In the genomic region with DNA sequence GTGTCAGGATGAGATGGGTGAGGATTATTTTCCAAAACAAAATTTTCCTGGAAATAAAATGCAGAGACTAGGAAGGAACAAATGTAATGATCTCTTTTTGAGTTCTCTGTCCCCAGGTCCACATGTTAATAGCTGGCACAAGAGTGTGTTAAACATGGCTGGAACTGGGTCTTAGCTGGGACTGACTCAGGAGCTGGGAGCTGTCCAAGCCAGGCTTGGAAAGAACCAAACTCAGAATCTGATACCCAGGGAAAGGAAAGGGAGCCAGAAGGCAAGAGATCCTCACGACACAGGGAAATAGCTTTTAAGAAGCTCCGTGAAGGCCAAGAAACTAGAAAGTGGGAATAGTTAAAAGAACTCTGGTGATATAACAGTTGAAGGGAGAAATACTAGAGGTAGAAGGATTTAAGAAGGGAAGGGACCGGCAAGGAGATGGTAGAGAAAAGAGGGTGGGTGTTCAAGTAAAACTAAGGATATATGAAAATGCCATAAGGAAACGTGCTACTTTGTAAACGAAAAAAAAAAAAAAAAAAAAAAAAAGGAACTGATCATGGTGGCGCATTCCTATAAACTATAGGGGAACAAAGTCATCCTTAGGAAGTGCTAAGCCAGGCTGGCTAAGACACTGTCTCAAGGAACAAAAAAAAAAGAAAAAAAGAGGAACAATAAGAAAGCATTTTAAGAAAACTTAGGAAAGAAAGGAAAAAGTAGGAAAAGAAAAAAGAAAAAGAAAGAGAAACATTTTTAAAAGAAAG, we compare ENCODE assay signal across 8 mouse cellular contexts. TPM values are rescaled to one million over a fixed set of nuclear protein-coding genes. Genes with fewer than 3 reads are reported as not detected.
A peak's percentile ranks its signal among the peaks of the same experiment; 100 is the strongest.
DNase-seq lines count a peak whose midpoint lies in the region; ATAC-seq and TF ChIP-seq lines count a peak whose summit lies in the region.

No protein-coding gene starts in this region.

- no peaks in the 10 kb centered on the region for H3K27me3 ChIP-seq in G1E (ENCODE audit: insufficient read depth, low read length)
- H3K27me3 ChIP-seq in hindbrain, embryonic 16.5 days (replicated peaks; ENCODE audit: control insufficient read depth, insufficient read depth, low read length): no peaks in the 10 kb centered on the region
- H3K27me3 ChIP-seq in midbrain, embryonic 16.5 days (ENCODE audit: control insufficient read depth, insufficient read depth, low read depth, low read length): no peaks in the 10 kb centered on the region

- peak overlapping the region; percentile 81 for H3K4me2 ChIP-seq in hindbrain, embryonic 16.5 days (ENCODE audit: low read length)
- peak overlapping the region; percentile 100 for H3K4me2 ChIP-seq in midbrain, embryonic 16.5 days (ENCODE audit: low read length)

- H3K9ac ChIP-seq in hindbrain, embryonic 16.5 days (ENCODE audit: low read depth, low read length): no peak overlapping the region
- H3K9ac ChIP-seq in midbrain, embryonic 16.5 days (ENCODE audit: low read depth, low read length): no peak overlapping the region

- ATAC-seq in G1E (ENCODE audit: extremely low read depth, insufficient number of reproducible peaks, low FRiP score, poor library complexity, severe bottlenecking): 0 out of 2 replicates have a peak, but pooled peaks have one; percentile 4
- peak; percentile 23 for ATAC-seq in hindbrain, embryonic 16.5 days
- ATAC-seq in midbrain, embryonic 16.5 days: peak; percentile 37; the same call in 1 of the 2 replicates

- H3K36me3 ChIP-seq in G1E (replicated peaks): peaks cover 24% of the 10 kb centered on the region
- no peaks in the 10 kb centered on the region for H3K36me3 ChIP-seq in hindbrain, embryonic 16.5 days (ENCODE audit: control insufficient read depth, insufficient read depth, low read length)
- H3K36me3 ChIP-seq in midbrain, embryonic 16.5 days (ENCODE audit: control insufficient read depth, insufficient read depth, low read length): no peaks in the 10 kb centered on the region

- DNase-seq in cerebellum, adult 11-12 months: peak; percentile 14
- no peak for DNase-seq in cerebellum, adult 11 months
- DNase-seq in G1E (ENCODE audit: low spot score): no peak
- peak; percentile 61 for DNase-seq in gastrocnemius, adult 18-20 months (ENCODE audit: low spot score)
- no peak for DNase-seq in urinary bladder, adult 2 months (ENCODE audit: low spot score)
- DNase-seq in right cerebral cortex, postnatal 36 days (ENCODE audit: low spot score in 2 of 2): no peak

- TF ChIP-seq CTCF in G1E (IDR thresholded peaks at IDR 0.05; ENCODE audit: low read depth, low read length): no peak

- H3K4me3 ChIP-seq in G1E (ENCODE audit: low read depth, low read length): peak overlapping the region; percentile 89
- H3K4me3 ChIP-seq in hindbrain, embryonic 16.5 days (ENCODE audit: low read length): peak overlapping the region; percentile 75
- H3K4me3 ChIP-seq in midbrain, embryonic 16.5 days (ENCODE audit: low read depth, low read length): peak overlapping the region; percentile 77

- peaks cover 36% of the 10 kb centered on the region for H3K4me1 ChIP-seq in G1E (ENCODE audit: insufficient read depth, low read depth, low read length)
- H3K4me1 ChIP-seq in hindbrain, embryonic 16.5 days (ENCODE audit: control insufficient read depth, insufficient read depth, low read depth, low read length): peaks cover 12% of the 10 kb centered on the region
- H3K4me1 ChIP-seq in midbrain, embryonic 16.5 days (ENCODE audit: control insufficient read depth, insufficient read depth, low read length): peaks cover 16% of the 10 kb centered on the region

- H3K9me3 ChIP-seq in G1E (replicated peaks): no peaks in the 10 kb centered on the region
- H3K9me3 ChIP-seq in hindbrain, embryonic 16.5 days (ENCODE audit: control insufficient read depth, low read length): no peaks in the 10 kb centered on the region
- H3K9me3 ChIP-seq in midbrain, embryonic 16.5 days (replicated peaks; ENCODE audit: control insufficient read depth, low read length, poor library complexity, severe bottlenecking): no peaks in the 10 kb centered on the region

- WGBS in hindbrain, embryonic 16.5 days: 21% methylated on average over 6 of the region's 6 CpGs
- WGBS in midbrain, embryonic 16.5 days: 16% methylated on average over 6 of the region's 6 CpGs

- H3K27ac ChIP-seq in hindbrain, embryonic 16.5 days (ENCODE audit: low read depth, low read length): no peak overlapping the region
- H3K27ac ChIP-seq in midbrain, embryonic 16.5 days (ENCODE audit: low read length): no peak overlapping the region

RNA-seq across cellular contexts. Expression of a gene that starts 0.5 kb away (rescaled TPM):
- total RNA-seq in G1E (2014; fragmentation: Nextera tagmentation): 32.7 and 44.7 TPM in 2 replicates
- total RNA-seq in G1E (2017): 37.3 and 44.7 TPM in 2 replicates
- polyA plus RNA-seq in G1E (2012): 5.7 and 6.4 TPM in 2 replicates
- 1 to 10 TPM; 8.3 to 8.9 TPM for total RNA-seq in gastrocnemius, adult 18-20 months (2021)
- polyA plus RNA-seq in hindbrain, embryonic 16.5 days (2015; fragmentation: Nextera tagmentation; extraction: Ambion mirVana): 11.0 and 11.7 TPM in 2 replicates
- 11.9 and 12.7 TPM in 2 replicates for polyA plus RNA-seq in midbrain, embryonic 16.5 days (2015; fragmentation: Nextera tagmentation; extraction: Ambion mirVana)
- 10.2 and 11.2 TPM in 2 replicates for polyA plus RNA-seq in urinary bladder, adult 2 months (2012; rRNA removed)

Comparison
In these comparisons a context has a peak if more than half of its experiments do, and no peak if none do; other contexts are left out.
1. DNase-seq: peak in cerebellum, adult 11-12 months (single experiment) and gastrocnemius, adult 18-20 months (single experiment); none in cerebellum, adult 11 months (single experiment), G1E (single experiment), urinary bladder, adult 2 months (single experiment) and right cerebral cortex, postnatal 36 days (0 of 2).
2. Peak in every context shown above with its lines, with median percentiles within 50 percentile points of each other: ATAC-seq and H3K4me3 ChIP-seq.